Mouse (Mus musculus) heart, adult 2 months (tissue): Measurements from ENCODE around the gene Anxa10. TPM values are rescaled to one million over a fixed set of nuclear protein-coding genes. Genes with fewer than 3 reads are reported as not detected.

Experiments
- DNase-seq, 2 experiments: peaks; one replicate each; pipeline ENCODE4 v3.0.0; 2021
- H3K27ac ChIP-seq: fragments of 200-600 bp; 2 replicates; pipeline ENCODE4 v1.8.1; 2022
- H3K27me3 ChIP-seq: fragments of 200-500 bp; 2 replicates; pipeline ENCODE4 v1.6.1; 2012; ENCODE audit warnings: mild to moderate bottlenecking, low read length, inconsistent platforms, mixed read lengths; ENCODE audit not compliant: control insufficient read depth, insufficient read depth
- H3K36me3 ChIP-seq: fragments of 200-500 bp; 2 replicates; pipeline ENCODE4 v1.6.1; 2012; ENCODE audit warnings: low read length, inconsistent platforms; ENCODE audit not compliant: control insufficient read depth, insufficient read depth
- H3K4me1 ChIP-seq: fragments of 200-500 bp; 2 replicates; pipeline ENCODE4 v1.6.1; 2011; ENCODE audit warnings: low read length; ENCODE audit not compliant: control insufficient read depth, insufficient read depth
- H3K4me3 ChIP-seq: fragments of 200-600 bp; 2 replicates; pipeline ENCODE4 v1.8.1; 2022
- H3K79me2 ChIP-seq: fragments of 200-500 bp; replicated peaks from 2 replicates; pipeline ENCODE4 v1.6.1; 2012; ENCODE audit warnings: mild to moderate bottlenecking, inconsistent platforms, low read length, moderate library complexity, mixed read lengths; ENCODE audit not compliant: control insufficient read depth, insufficient read depth
- H3K9ac ChIP-seq: fragments of 200-500 bp; 2 replicates; pipeline ENCODE4 v1.6.1; 2012; ENCODE audit warnings: low read depth, mild to moderate bottlenecking, control low read depth, inconsistent platforms, low read length, mixed read lengths
- CTCF ChIP-seq: fragments of 200-600 bp; IDR thresholded peaks from 2 replicates; pipeline ENCODE4 v1.8.1; 2022; ENCODE audit warnings: antibody characterized with exemption, mild to moderate bottlenecking, moderate library complexity
- EP300 ChIP-seq: fragments of 200-500 bp; IDR thresholded peaks from 2 replicates; pipeline ENCODE4 v1.6.1; 2011; ENCODE audit warnings: low read depth, low read length, control low read depth; ENCODE audit not compliant: insufficient read depth
- POLR2A ChIP-seq: fragments of 200-500 bp; IDR thresholded peaks from 2 replicates; pipeline ENCODE4 v1.6.1; 2011; ENCODE audit warnings: mild to moderate bottlenecking, low read depth, low read length, control low read depth; ENCODE audit not compliant: insufficient read depth
- WGBS: fragments of 180-500 bp; shearing (Covaris S2); methylation state at CpG from one replicate; pipeline ENCODE4 v1.1.7; 2018; 5-methylcytosine and 5-hydroxymethylcytosine counted together
- intact Hi-C: fragments of 180-260 bp; cut with DNase I; formaldehyde crosslinking; loops from one replicate; pipeline ENCODE4 v1.15.1; 2025
- polyA plus RNA-seq: library from polyadenylated mRNA; depleted of rRNA; stranded (reverse); fragments of >200 nt; gene quantifications from 2 replicates; pipeline ENCODE4 v1.2.3, GENCODE M21; 2012; rRNA removed
- total RNA-seq, 2 experiments: library from RNA; stranded (reverse); gene quantifications; 2 replicates each; pipeline ENCODE4 v1.2.3; 2021

Gene Anxa10
- total and polyA plus RNA-seq, 3 experiments, result not detected

DNA sequence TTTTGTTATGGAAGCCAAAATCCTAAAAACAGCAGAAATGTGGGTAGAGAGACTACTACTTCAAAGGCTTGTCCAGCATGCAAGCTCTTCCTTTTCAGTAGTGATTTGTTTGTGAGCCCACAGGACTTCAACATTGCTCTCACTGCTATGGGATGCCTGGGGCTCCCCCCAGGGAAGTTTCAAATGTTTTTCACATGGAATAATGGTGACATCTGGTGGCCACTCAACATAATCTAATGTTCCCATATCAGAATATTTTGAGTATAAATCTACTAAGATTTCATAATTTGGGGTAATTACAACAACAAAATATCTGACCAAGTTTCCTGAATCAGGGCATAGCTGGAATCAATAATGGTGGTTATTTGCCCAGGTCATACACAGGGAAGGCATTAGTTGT is 62.6 kb downstream of the Anxa10 start:
- Histone ChIP-seq H3K9ac (no peak overlapping the region), H3K27ac (no peak overlapping the region), H3K4me3 (no peak overlapping the region), H3K36me3 (no peaks in the 10 kb centered on the region), H3K27me3 (no peaks in the 10 kb centered on the region), H3K79me2 (no peaks in the 10 kb centered on the region), H3K4me1 (no peaks in the 10 kb centered on the region)
- no peak for TF ChIP-seq EP300
- no peak for TF ChIP-seq POLR2A
- TF ChIP-seq CTCF, result peak; percentile 63
- no peak for DNase-seq
- intact Hi-C loops, result no loop called here

DNA sequence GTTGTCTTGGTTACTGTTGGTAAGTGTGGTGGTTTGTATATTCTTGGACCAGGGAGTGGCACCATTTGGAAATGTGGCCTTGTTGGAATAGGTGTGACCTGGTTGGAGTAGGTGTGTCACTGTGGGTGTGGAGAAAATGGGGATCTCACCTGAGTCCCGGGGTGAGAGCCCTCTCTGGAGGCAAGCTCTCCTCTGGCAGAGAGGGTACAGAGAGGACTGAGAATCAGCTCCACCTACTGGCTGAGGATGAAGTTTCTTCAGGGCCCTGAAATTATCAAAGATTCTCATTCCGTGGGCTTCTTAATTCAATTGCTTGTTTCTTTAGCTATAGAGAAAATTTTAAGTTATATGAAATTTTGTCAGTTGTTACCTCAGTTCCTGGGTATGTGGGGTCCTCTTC is 76.1 kb downstream of the Anxa10 start:
- Histone ChIP-seq H3K27me3 (no peaks in the 10 kb centered on the region), H3K36me3 (no peaks in the 10 kb centered on the region), H3K4me1 (no peaks in the 10 kb centered on the region), H3K9ac (no peak overlapping the region), H3K79me2 (no peaks in the 10 kb centered on the region), H3K27ac (no peak overlapping the region), H3K4me3 (no peak overlapping the region)
- no peak for DNase-seq
- WGBS, result 35% methylated on average over 2 of the region's 2 CpGs
- intact Hi-C loops, result no loop called here
- TF ChIP-seq CTCF (peak; percentile 63), POLR2A (no peak)

DNA sequence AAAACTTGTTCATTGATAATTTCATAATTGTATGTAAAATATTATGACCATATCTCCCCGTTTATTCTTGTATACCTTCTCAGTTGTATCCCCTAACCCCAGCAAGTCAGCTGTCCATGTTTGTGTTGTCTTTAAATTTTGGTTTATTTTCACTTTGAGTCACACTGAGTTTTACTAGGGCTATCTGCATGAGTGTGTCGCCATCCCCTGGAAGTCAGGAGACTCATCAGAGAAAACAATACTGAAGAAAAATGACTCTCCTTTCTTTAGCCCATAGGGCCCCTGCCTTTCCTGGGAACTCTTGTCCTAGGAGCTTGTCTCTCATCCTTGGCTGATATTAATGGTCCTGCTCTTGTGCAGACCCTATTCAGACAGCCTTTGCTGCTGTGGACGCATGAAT is 88.6 kb downstream of the Anxa10 start:
- 60% methylated on average over 3 of the region's 3 CpGs for WGBS
- H3K4me1 ChIP-seq, result no peaks in the 10 kb centered on the region
- H3K79me2 ChIP-seq, result no peaks in the 10 kb centered on the region
- H3K4me3 ChIP-seq, result no peak overlapping the region
- TF ChIP-seq POLR2A (no peak), CTCF (peak; percentile 63)
- intact Hi-C loops, result loop anchor here (2.0 to 10.0 kb wide), 2 partner anchors 140 to 510 kb away; no protein-coding TSS in a partner anchor
- no peak overlapping the region for H3K9ac ChIP-seq
- H3K27me3 ChIP-seq, result no peaks in the 10 kb centered on the region
- H3K27ac ChIP-seq, result no peak overlapping the region
- DNase-seq, result no peak
- no peaks in the 10 kb centered on the region; the same call in 1 of the 2 replicates for H3K36me3 ChIP-seq

DNA sequence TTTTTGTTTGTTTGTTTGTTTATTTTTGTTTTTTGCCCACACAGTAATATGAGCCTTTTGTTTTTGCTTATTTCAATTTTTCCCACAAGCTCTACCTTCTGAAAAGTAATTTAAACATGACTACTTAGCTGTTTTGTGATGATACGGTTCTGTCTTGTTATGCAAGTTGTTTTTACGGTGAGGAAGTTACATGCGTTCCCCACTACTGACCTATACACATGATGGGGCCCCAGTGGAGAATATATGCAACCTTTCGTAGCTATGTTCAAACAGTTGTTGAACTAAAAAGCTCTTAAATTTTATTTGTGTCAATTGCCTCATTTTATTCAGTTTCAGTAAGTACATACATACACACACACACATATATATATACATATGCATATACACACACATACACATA is 108.4 kb downstream of the Anxa10 start:
- no peak for DNase-seq
- no peaks in the 10 kb centered on the region for H3K27me3 ChIP-seq
- no peak overlapping the region for H3K9ac ChIP-seq
- no peaks in the 10 kb centered on the region for H3K79me2 ChIP-seq
- H3K4me3 ChIP-seq, result no peak overlapping the region
- WGBS, result 88% methylated on average over 4 of the region's 4 CpGs
- no peak for TF ChIP-seq POLR2A
- TF ChIP-seq CTCF, result no peak
- no peak for TF ChIP-seq EP300
- intact Hi-C loops, result no loop called here
- H3K27ac ChIP-seq, result no peak overlapping the region
- H3K4me1 ChIP-seq, result no peaks in the 10 kb centered on the region
- no peaks in the 10 kb centered on the region for H3K36me3 ChIP-seq

DNA sequence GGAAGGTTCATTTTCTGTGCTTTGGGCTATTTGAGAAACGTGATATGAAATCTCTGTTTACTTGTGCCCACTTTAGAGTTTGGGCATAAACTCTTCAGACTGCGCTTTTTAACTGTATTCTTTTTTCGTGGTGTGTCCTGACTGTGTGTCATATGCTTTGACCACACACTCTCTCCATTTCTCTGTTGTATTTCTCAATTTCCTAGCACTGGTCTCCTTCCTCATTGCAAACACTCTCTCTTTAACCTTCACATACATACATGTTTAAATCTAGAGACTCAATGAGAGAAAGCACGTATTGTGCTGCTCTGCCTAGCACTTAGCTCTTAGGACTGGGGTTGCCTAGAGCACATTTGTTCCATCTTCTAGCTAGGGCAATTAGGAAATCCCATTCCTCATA is 108.8 kb downstream of the Anxa10 start:
- no peaks in the 10 kb centered on the region for H3K27me3 ChIP-seq
- no peak for DNase-seq
- no peak overlapping the region for H3K9ac ChIP-seq
- no peaks in the 10 kb centered on the region for H3K4me1 ChIP-seq
- no peak overlapping the region for H3K4me3 ChIP-seq
- H3K79me2 ChIP-seq, result no peaks in the 10 kb centered on the region
- TF ChIP-seq POLR2A (no peak), EP300 (no peak), CTCF (no peak)
- intact Hi-C loops, result no loop called here
- no peaks in the 10 kb centered on the region for H3K36me3 ChIP-seq
- H3K27ac ChIP-seq, result no peak overlapping the region
- WGBS, result 95% methylated on average over 4 of the region's 4 CpGs

Other genes starting within 250 kb of the Anxa10 start
- 100 to 1,000 TPM; 169 to 188 TPM for gene Palld, start 220.5 kb downstream of the Anxa10 start, total RNA-seq
- gene Palld, start 220.5 kb downstream of the Anxa10 start, polyA plus RNA-seq, result 60.3 and 70.8 TPM in 2 replicates
- gene Ddx60, start 195.1 kb downstream of the Anxa10 start, total RNA-seq, result 1 to 10 TPM; 1.1 to 1.7 TPM
- gene Ddx60, start 195.1 kb downstream of the Anxa10 start, polyA plus RNA-seq, result 0.53 and 1.2 TPM in 2 replicates